Mouse (Mus musculus): ENCODE measurements at regions not wholly inside any gene's neighbourhood (a gene's known extent, or its start where the extent isn't known, plus 50 kb on each side); places are given as distances from the start of the nearest gene placed in this dataset.

DNA sequence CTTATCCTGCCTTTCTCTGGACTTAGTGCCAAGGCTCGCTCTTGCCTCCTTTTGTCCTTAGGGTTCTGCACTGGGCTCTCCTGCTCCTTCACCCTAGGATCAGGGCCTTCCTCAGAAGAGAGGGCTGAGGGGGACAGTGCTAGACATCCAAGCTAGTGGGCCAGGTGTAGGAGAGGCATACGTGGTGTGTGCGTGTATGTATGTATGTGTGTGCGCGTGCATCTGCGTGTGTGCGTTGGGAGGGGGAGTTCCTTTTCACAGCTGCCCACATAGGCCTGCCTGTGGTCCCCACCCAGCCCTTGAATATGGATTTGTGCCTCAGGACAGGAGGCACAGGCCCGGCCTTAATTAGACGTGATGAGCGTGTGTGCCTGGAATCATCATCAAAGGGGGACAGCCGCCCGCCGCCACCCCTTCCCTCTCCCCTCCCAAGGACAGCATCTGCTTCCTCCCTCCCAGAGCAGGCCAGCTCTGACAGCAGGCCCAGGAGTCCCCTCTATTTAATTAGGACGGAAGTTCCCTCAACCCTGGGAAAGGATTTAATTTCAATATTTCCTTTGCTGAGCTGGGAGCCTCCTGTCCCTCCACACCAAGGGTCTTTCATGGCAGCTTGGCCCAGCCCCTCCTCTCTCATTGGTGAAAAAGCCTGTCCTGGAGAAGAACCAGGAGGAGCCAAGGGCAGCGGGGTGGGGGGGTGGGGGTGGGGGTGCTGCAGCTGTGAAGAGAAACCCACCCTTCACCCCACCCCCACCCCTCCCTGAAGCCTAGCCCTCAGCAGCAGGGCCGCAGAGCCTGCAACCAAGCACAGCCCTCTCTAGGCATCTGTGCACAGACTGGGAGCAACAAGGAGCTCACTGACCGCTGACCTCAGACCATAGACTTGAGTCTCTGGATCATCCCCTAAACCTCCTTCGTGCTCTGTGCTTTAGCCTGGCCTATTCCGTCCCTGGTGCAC lies 155.8 kb upstream of the A530016L24Rik start:
- ATAC-seq (replicated peaks; ENCODE audit: poor library complexity) = no peak

DNA sequence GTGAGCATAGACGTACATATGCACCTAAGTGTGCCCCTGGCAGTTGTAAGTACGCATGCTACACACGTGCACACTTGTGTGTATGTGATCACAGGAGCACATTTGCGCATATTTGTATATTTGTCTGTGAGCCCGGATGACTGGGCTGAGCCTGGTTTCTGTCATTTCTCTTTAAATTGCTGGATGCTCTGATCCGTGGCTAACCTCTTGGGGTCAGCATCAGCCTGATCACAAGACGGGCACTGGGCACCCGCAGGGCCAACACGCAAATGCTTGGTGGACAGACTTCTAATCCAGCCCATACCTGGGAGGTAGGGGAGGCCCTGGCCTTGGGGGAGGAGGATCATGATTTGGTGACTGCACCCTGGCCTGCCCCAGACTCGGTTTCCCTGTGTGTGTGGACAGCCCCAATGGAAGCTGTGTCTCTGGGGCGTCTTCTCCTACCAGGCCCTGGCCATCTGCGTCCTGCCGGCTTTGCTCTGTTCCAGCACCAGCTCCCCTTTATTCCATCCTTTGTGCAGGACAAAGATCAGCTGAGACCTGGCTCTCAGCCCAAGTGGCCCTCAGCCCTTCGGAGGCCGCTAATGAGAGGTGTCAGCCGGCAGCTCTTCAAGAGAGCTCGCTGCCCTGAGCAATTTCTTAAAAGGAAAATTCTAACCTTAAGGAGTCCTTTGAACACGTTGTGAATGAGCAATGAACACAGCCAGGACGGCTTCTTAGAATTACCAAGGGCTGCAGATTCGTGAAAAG lies 155.0 kb upstream of the A530016L24Rik start:
- ATAC-seq (replicated peaks; ENCODE audit: poor library complexity) = no peak

DNA sequence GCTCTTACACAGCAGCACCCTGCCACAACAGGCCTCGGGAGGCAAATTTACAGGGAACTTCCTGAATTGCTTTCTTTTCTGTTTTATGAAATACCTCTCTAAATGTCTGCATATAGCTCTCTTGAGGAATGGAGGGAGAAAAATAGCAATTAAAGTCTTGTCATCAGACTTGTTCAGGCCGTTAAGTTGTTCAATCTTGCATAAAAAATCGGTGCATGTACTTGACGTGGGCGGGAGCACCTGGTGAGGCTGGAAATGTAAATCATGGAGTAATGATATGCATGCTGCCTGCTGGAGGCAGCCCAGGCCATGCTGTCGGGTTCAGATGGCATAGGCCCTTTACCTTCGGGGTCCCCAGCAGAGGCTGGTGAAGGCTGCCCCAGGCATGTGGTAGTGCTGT lies 153.6 kb upstream of the A530016L24Rik start:
- no peak for ATAC-seq (replicated peaks; ENCODE audit: poor library complexity)

DNA sequence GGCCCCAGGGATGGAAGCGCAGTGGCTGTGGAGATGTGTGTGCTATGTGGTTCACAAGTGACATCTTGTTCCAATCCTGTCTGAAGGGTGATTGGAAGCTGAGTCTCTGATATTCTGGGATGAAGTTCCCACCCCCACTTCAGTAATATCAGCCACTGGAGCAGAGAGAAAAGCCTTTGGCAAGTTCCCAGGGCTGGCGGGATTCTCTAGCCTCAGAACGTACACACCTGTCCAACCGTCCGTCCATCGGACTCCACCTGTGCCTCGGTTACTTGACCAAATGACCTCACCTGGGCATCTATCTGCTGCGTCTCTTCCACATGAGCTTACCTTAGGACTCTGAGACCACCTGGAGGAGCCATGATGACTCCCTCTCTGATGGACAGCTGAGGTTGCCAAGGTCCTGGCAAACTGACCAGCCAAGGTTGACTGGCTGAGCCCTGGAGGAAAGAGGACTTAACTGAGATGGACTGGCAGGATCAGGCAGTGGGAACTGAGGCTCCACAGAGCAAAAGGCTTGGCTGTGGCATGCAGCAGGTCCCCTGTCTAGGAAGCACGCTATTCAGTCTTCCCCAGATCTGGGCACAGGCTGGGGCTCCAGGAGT lies 152.5 kb upstream of the A530016L24Rik start:
- no peak for ATAC-seq (replicated peaks; ENCODE audit: poor library complexity)

DNA sequence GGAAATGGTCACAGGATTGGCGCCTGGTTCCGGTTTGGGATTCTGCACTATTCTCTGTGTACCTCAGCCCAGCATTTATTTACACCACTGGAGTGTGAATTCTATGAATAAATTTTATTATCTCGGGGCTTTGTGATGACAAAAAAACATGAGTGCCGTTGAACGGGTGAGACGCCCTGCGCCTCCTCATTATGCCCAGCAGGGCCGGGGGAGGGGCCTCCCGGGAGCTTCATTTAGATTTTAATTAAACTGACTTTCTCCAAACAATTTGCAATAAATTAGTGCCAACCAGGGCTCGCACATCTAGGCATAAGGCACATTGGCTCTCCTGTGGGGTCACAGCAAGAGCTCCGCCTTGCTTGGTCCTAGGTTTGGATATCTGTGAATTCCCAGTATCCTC lies 151.8 kb upstream of the A530016L24Rik start:
- ATAC-seq (replicated peaks; ENCODE audit: poor library complexity) = no peak

DNA sequence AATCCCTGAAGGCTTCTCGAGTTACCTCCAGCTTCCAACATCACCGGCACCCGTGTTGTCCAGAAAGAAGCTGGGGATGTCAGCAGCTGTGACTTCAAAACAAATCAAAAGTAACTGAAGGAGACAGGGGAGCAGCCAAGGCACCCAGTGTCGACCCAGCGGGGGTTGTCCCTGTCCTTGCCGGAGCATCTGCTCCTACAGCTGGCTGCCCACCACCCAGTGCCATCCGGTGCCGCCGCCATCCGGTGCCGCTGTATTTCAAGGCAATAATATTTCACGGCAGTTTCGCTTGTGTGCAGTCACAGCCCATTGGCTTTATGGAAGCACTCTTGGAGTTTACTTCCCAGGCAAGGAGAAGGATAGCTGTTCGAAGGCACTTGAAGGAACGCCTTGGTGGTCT lies 150.3 kb upstream of the A530016L24Rik start:
- ATAC-seq (replicated peaks; ENCODE audit: poor library complexity) = no peak

DNA sequence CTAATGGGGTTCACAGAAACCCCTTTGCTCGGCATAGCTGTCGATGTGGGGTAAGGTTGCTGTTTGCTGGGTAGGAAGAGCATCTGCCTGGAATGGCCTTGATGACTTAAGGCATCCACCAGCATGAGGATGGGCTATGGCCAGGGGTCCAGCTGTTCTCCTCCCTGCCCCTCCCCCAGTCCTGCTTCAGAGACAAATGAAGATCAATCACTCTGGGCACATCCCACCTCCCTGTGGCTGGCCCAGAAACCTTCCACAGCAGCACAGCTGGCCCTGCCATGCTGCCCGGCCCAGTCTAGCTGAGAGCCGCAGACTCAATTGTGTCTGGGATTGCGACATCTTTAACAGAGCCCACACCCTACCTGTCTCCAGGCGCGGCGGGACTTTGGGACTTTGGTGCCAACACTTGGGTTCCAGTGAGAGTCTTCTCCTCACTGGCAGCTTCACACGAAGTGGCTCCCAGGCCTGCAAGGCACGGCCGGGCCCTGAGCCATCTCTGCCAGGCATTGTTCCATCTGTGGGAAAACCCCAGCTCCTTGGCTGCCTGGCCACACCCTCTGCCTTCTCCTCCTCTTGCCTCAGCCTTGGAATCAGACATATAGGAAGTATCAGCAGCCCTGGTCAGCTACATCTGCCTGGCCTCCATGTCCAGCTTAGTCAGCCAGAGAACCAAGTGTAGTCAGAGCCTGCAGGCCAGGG lies 149.6 kb upstream of the A530016L24Rik start:
- no peak for ATAC-seq (replicated peaks; ENCODE audit: poor library complexity)

DNA sequence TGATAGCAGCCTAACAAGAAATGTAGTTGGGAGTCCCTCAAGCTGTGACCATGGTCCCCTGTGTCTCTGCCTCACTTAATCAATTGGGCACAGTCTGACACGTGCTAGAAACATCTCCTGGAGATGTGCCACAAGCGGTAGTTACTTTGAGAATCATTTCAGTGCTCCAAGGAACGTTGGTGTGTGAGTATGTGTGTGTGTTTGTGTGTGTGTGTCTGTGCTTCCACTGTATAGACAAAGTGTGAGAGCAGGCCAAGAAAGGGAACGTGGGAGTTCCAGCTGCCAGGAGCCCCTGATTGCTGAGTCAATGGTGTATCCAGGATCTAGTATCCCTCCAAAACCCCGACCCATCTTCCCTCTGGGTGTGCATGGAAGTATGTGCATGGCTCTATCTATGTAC lies 149.0 kb upstream of the A530016L24Rik start:
- no peak for ATAC-seq (replicated peaks; ENCODE audit: poor library complexity)

DNA sequence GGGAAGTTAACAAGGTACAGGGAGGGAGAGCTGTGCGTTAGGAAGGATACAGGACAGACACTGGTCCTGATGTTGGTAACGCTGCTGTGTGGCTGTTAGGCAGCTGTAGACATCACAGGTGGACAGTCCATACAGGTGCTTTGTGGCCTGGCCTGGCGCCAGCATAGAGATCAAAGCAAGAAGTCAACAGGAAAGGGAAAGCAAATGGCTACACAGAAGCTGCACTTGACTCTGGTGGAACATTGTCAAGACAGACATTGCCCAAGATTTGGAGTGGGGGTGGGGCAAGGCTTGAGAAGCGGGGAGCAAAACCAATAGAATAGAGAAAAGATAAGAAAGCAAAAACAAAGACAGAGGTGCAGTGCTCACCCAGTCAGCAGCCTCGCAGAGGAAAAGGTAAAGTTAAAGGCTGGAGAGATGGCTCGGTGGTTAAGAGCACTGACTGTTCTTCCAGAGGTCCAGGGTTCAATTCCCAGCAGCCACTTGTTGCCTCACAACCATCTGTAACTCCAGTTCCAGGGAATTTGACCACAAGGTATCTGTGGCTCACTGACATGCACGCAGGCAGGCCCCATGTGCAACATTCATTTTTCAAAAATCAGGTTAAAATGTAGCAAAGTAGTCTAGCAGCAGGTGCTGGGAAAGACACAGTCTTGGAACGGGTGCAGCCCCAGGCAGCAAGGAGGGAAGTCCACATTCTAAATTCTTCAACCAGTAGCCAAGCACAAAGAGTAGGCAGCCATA lies 147.3 kb upstream of the A530016L24Rik start:
- ATAC-seq (replicated peaks; ENCODE audit: poor library complexity) = no peak

DNA sequence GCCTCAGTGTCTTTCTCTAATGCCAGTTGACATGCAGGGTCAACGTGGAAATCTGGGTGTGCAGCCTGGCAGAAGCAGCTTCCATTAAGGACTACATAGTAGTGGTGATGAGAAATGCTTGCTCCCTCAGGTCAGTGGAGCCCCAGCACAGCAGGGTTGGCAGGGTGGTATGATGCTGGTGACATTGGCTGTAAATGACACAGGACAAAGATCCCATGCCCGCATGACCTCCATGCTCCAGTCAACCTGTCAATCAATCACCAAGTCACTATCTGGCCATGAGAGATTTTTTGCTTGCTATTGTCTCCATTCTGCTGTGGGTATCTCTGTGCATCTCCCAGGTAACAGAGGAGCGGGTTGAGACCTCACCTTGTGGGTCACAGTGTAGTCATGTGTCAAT lies 146.2 kb upstream of the A530016L24Rik start:
- ATAC-seq (replicated peaks; ENCODE audit: poor library complexity) = no peak

DNA sequence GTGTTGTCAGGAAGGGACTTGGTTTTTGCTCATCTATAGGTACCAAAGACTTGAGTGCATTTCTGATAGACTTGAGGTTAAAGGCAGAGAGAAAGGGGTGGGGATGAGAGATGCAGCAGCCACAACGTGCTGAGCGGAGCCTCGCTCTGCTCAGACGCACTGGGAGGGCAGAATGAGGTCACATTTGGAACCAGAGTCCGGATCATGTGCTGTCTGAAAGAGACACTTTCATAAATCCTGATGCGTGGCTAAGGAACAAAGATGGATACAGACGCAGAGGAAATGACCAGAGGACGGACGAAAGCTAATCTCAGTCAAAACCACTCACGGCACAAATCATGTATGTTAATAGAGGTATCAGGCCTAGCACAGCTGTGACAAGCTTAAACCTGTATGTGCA lies 145.0 kb upstream of the A530016L24Rik start:
- ATAC-seq (replicated peaks; ENCODE audit: poor library complexity) = no peak

DNA sequence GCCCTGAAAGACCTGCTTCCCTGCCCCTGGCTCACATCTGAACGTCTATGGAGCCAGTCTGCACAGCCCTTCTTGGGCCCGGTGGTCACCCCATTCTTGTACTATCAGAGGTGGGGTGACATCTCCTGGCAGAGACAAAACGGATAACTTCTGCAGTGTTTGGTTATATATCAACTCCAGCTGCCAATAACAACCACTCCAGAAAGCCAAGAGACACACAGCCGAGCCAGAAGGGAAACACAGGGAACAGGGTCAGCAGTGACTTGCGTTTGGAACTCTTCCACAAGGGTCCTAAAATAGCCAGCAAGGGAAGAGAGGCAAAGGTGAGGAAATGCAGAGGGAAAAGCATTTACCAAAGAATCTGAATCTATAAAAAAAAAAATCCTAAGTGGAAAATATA lies 143.5 kb upstream of the A530016L24Rik start:
- ATAC-seq (replicated peaks; ENCODE audit: poor library complexity) = no peak

DNA sequence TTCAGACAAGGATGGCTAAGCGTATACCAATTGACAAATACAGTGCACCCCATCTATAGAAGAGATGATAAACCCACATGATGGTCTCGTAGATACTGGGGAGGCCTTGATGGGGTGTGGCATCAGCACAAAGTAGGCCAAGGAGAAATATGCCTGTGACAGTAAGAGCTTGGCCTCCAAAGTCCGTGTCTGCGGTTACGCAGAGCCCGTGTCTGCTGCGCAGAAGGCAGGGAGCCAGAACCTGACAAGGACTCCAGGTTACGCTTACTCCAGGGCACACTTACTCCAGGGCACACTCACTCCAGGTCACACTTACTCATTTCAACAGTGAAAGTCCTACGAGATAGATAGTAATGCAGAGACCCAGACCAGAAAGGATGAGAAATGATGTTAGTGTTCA lies 141.1 kb upstream of the A530016L24Rik start:
- ATAC-seq (replicated peaks; ENCODE audit: poor library complexity) = no peak

DNA sequence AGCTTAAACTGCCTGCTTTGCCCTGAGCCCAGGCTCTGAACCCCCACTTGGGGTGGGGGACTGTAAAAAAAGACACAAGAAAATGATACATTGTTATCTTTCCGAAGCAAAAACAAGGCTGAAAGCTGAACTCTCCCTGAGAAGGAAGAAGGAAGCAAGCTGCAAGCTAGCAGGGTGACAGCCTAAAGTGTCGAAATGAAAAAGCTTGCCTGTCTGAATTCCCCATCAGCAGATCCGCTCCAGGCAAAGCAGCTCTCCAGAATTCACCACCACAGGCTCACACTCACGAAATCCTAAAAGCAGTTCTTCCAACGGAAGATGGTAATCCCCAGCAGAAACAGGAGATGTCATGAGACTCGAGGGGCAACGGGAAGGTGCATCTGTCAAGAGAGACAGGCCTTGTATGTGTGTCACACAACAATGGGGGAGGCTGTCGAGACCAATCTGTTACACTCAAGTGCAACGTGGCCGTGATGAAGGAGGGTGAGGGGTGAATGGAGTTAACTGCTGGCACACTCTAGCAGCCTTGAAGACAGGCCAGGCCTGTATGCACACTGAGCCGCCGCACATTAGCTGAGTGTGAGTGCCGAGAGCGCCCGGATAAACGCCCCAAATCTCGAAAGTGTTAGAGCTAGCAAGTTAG lies 139.5 kb upstream of the A530016L24Rik start:
- ATAC-seq (replicated peaks; ENCODE audit: poor library complexity) = no peak

DNA sequence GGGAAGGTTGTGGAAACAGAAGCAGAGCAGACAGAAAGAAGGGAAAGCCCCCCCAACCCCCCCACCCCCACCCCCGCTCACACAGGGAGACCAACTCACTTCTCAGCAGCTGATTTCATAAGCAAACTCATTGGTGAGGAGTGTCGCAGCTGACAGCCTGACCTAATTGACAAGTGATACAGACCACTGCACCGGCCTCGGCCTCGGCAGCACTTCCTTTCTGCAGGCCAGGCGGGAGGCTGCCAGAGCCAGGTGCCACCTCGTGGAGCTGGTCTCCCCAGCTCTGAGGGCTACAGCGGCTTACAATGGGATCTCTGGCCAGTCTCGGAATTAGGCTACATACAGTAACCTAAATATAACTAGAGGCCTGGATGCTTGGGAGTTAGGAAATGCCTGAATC lies 138.5 kb upstream of the A530016L24Rik start:
- no peak for ATAC-seq (replicated peaks; ENCODE audit: poor library complexity)

DNA sequence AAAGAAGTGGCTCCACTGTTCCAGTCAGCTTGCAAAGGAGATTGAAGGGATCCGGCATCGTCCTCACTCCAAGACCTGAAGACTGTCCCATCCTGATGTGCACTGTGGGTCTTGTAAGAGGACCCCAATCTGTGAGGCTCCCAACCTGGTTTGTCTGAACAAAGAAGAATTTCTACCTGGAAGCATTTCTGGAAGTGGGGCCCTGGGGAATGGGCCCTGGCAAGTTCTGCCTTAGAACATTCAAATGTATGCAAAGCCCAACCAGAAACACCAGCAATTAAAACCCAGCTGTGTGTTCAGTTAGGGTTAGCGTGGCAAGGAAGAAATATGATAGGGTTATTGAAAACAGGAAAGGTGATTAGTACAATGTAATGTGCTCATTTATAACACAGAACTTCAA lies 125.9 kb upstream of the A530016L24Rik start:
- no peak for ATAC-seq (replicated peaks; ENCODE audit: poor library complexity)

DNA sequence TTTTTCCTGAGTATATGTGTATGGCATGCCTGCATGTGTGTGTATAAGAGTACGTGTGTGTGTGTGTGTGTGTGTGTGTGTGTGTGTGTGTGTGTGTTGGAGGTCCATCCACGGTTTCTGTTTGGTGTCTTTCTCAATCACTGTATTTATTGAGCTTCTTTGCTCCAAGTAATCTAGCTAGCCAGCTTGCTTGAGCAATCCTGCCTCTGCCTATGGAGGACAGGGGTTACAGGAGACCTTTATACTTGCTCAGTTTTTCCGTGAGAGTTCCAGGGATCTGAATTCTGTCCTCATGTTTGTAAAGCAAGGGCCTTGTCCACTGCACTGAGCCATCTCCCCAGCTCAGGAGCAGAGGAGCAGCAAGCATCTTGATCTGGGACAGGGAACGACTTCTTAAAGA lies 122.0 kb upstream of the A530016L24Rik start:
- no peak for ATAC-seq (replicated peaks; ENCODE audit: poor library complexity)

DNA sequence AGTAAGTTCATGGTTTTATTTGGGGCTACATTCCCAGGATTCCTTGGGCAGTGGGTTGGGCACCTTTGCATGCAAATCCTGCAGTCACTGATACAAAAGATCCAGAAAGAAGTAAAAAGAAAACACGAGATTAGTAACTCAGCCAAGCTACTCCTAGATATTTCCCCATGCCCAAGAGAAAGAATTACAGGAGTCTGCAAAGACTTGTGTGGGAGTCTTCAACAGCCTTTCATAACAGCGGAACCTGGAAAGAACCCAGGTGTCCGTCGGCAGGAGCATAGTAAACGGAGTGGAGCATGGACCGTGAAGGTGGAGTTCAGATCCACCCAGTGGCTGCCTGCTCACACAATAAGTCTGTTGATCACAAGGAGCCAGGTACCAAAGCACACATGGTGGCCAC lies 121.1 kb upstream of the A530016L24Rik start:
- no peak for ATAC-seq (replicated peaks; ENCODE audit: poor library complexity)

DNA sequence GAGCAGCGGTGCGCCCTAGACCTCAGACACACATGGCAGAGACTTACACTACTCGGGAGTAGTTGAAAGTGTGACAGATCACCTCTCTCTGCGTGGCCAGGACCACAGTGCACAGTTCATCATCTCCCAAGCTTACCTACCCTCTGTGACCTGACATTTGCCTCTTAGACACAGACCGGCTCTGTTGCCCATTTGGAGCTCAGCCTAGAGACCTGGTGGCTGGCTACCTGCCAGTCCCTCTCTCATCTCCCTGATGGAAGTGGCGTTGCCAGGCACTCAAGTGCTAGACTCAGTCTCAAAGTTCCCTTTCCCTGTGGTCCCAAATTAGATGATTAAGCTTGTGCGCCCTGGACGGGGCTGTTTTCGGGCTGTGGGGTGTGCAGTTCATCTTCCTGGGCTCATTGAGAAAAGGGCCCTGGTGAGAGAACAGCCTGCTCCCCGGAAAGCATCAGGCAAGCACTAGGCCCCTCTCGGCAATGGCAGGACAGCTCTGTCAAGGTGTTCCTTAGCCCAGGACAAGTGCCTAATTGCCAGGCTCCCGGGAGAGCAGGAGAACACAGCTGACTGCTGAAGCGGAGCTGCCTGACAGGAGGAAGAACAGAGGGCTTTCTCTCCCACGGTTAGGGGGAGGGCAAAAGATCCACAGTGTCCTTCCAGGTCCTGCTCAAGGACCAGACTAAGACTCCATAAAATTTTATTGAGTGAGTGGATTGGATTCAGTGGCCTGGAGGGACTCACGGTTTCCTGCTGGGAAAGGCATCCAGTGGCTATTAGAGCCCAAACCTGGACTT lies 119.5 kb upstream of the A530016L24Rik start:
- no peak for ATAC-seq (replicated peaks; ENCODE audit: poor library complexity)

Data from megakaryocyte progenitor cell, adult 5-6 weeks (primary cell).